Mouse (Mus musculus) adrenal gland, adult 18-20 months (tissue): ENCODE measurements around the gene Cemip. TPM values are rescaled to one million over a fixed set of nuclear protein-coding genes. Genes with fewer than 3 reads are reported as not detected.
A peak's percentile ranks its signal among the peaks of the same experiment; 100 is the strongest.
"Not testable (repeated sequence)": the region's sequence is repeated elsewhere in the genome, so short reads cannot be mapped to it uniquely, and the experiment has no call there.

Experiments
- DNase-seq, 2 experiments: peaks; one replicate each; pipeline ENCODE4 v3.0.0; 2021 to 2022; ENCODE audit warnings: low spot score in 2 of 2
- total RNA-seq, 2 experiments: library from RNA; stranded (reverse); gene quantifications; 1 replicate in 1 of 2; 2 replicates in 1 of 2; pipeline ENCODE4 v1.2.3; 2021

Gene Cemip
- total RNA-seq, 2 experiments from 2014 or later: 0.93 to 1.2 TPM

GRCm38 (mm10) chr7:83898267-83898666 is 188.0 kb downstream of the Cemip start:
- no peak for DNase-seq

GRCm38 (mm10) chr7:83896077-83896740 is 190.1 kb downstream of the Cemip start:
- DNase-seq: no peak

GRCm38 (mm10) chr7:83894348-83894747 is 192.0 kb downstream of the Cemip start:
- DNase-seq: no peak

- no peak for DNase-seq
Observed at GRCm38 (mm10) chr7:83892333-83892669, 194.0 kb downstream of the Cemip start.

DNA sequence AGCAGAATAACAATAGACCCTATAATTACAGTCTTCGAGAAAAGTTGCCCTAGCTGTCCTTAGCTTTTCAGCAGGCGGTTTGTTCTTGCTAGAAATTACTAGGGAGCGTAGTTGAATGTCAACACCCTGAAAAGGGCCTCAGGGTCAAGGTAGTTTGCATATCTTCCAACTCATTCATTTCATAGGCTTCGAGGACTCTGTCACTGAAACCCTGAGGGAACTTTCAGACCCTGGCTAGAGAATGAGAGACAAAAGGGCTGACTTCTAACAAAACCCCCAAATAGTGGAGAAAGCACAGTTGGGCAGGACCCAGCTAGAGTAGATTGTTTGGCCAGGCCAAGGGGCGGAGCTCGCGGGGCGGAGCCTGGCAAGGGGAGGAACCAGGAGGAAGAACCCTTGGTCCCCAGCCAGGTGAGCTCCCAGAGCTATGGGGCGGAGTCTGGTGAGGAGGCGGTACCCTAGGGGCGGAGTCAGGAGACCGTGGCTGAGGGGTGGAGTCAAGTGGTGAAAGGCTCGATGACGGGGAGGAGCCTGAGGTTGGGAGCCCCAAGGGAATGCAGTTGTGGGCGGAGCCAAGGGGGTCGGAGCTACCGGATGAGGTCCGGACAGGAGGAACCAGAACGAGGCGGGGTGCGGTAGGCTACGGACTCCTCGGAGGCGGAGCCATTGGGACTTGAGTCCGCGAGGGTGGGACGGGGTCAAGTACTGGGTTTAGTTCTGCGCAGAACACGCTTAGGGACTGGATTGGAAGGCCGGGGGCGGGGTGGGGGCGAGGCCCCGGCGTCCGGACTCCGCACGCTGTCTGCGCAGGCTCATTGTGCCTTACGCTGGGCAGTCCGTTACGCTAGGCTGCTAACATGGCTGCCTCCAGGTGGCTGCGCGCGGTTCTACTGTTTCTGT is 194.6 kb downstream of the Cemip start:
- DNase-seq: peak; percentile 99

- DNase-seq: not testable (repeated sequence)
Observed at GRCm38 (mm10) chr7:83889946-83890345, 196.4 kb downstream of the Cemip start.

DNA sequence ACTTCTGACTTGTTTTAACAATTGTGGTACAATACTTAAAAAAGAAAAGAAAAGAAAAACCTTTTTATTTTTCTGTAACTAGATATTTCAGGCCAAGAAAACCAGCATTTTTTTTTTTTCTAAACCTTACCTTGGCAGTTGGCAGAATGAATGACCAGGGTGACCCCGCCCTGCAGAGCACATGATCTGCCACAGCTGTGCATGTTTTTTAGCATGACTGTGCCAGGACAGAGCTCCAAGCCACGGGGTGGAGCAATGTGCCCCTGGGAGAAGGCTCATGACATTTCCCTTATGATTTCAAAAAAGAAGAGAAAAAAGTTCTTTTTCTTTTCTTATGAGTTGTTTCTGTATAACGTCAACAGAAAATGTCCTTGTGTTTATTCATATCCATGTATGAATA is 196.9 kb downstream of the Cemip start:
- DNase-seq: peak in 1 of 2 experiments; percentile 42

DNA sequence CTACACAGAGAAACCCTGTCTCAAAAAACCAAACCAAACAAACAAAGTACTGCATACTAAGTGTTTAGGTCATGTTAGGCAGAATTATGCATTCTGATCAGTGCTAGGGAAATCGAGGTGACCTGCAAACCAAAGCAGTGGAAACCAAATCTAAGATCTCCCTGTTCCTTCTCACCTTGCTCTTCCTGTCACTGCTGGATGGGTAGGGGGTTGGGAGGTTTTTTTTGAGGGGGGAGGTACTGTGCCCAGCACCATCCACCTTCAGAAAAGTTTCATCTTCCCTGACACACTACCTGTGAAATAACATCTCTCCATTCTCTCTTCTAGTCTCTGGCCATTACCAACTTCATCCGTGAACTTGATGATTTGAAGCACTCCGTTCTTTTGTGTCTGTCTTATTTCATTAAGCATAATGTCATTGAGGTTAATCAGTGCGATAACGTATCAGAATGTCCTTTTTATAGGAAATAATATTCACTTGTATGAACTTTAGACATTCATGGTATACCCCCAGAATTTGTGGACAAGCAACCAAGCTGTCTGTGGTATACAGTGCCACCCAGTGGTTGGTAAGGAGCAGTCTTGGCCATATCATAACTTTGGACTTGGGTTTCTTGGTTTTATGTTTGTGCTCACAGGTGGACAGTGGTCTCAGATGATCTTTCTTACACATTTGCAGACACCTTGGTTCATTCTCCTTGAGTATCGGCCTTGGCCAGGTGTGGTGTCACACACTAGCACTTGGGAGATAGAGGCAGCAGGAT is 199.8 kb downstream of the Cemip start:
- DNase-seq: no peak

DNA sequence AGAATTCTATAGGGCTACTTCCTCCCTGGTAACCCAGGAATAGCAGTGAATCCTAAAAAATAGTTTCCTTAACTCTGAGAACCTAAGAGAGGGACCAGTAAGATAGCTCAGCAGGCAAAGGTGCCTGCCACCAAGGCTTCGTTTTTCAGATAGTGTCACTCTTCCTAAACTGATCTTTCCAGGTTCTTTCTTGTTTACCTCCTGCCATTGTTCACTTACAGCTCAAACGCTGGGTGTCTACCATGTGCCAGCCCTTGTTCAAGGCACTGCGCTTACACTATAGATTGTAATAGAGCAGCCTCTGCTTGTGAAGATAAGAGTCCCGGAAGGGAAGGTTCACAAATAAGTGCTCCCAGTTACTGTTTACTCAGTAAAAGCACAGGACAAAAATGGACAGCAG is 200.5 kb downstream of the Cemip start:
- no peak for DNase-seq

DNA sequence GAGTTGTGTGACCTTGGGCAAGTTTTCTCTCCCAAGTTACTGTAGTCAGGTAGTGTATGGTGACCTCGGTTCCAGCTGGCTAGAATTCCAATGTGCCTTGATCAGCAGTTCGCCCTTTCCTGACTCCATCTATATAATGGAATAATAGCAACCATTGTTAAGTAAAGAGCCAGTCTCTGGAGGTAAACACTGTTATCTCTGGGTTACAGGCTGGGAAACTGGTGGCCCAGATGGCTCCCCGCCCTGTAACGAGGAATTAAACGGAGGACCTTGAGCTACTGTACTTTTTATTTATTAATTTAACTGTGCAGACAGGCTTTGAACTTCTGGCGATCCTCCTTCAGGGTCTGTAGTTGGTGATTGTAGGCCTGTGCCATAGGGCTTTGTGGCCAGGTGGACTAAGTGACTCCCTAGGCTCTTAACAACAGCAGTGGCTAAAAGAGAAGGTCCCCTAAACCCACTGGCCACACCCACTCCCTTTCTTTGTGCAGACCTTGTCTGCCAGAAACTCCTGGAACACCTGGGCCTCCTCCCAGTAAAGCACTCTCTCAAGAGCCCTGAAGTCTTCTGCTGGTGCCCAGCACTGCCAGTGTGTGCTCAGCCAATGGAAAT is 201.3 kb downstream of the Cemip start:
- no peak for DNase-seq

GRCm38 (mm10) chr7:83884021-83884658 is 202.2 kb downstream of the Cemip start, which contains the start of the genes Tlnrd1 and Mesd:
Gene Tlnrd1 (minus strand): TSS chr7:83884305.
Gene Mesd (plus strand): TSS chr7:83884466.
- DNase-seq: peak; percentile 85 to 89

GRCm38 (mm10) chr7:83883276-83884020 is 202.9 kb downstream of the Cemip start:
- DNase-seq: peak; percentile 77 to 81

Other genes with a start within 250 kb of the Cemip start
- 10 to 100 TPM; 12.7 to 17.4 TPM for gene Tlnrd1, start 202.2 kb downstream of the Cemip start, total RNA-seq
- 100 to 1,000 TPM in 1 of 2 experiments, 10 to 100 TPM in 1; 92.9 to 101 TPM for gene Mesd, start 202.0 kb downstream of the Cemip start, total RNA-seq
- gene Abhd17c, start 65.4 kb upstream of the Cemip start, total RNA-seq: 10 to 100 TPM; 26.7 to 29.9 TPM